Mouse (Mus musculus): ENCODE results near the gene Pygl. TPM values are rescaled to one million over a fixed set of nuclear protein-coding genes. Genes with fewer than 3 reads are reported as not detected.

Gene Pygl
- polyA plus RNA-seq, 1 experiment from 2014 or later = 27.6 TPM

- H3K4me2 ChIP-seq (ENCODE audit: low read depth, low read length) = no peak overlapping the region
- ATAC-seq = no peak
- H3K9me3 ChIP-seq (ENCODE audit: control insufficient read depth, low read length) = no peaks in the 10 kb centered on the region
- H3K4me1 ChIP-seq (ENCODE audit: control insufficient read depth, insufficient read depth, low read length) = no peaks in the 10 kb centered on the region
- no peak overlapping the region for H3K9ac ChIP-seq (ENCODE audit: low read depth, low read length)
- H3K4me3 ChIP-seq (ENCODE audit: low read length) = no peak overlapping the region
- WGBS = 80% methylated on average over 1 of the region's 1 CpGs
- H3K27ac ChIP-seq (ENCODE audit: low read length) = no peak overlapping the region
- no peaks in the 10 kb centered on the region for H3K36me3 ChIP-seq (ENCODE audit: control insufficient read depth, insufficient read depth, low read length)
- no peaks in the 10 kb centered on the region for H3K27me3 ChIP-seq (replicated peaks; ENCODE audit: control insufficient read depth, insufficient read depth, low read length)
Observed at GRCm38 (mm10) chr12:70169969-70170368, 61.3 kb downstream of the Pygl start.

DNA sequence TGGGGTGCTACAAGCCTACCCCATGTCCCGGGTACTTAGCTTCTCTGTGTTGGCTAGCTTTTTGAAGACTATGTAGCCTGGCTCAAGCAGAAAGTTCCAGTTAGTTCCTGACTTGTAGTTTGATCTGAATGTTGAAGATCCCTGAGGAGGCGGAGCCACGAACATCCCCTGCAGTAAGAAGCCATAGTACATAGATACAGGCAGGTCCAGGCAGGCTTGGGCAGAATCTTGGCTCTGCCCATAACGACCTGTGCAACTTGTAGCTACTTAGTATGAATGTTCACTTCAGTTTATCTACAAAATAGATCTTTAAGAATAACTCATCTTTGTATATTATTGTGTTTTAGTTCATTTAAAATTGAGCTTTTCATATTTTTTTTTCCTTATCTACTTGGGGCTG is 63.3 kb downstream of the Pygl start:
- Histone ChIP-seq H3K9ac (ENCODE audit: low read depth, low read length) (no peak overlapping the region), H3K27me3 (replicated peaks; ENCODE audit: control insufficient read depth, insufficient read depth, low read length) (no peaks in the 10 kb centered on the region), H3K4me2 (ENCODE audit: low read depth, low read length) (no peak overlapping the region), H3K36me3 (ENCODE audit: control insufficient read depth, insufficient read depth, low read length) (no peaks in the 10 kb centered on the region), H3K9me3 (ENCODE audit: control insufficient read depth, low read length) (no peaks in the 10 kb centered on the region), H3K27ac (ENCODE audit: low read length) (no peak overlapping the region), H3K4me3 (ENCODE audit: low read length) (no peak overlapping the region), H3K4me1 (ENCODE audit: control insufficient read depth, insufficient read depth, low read length) (no peaks in the 10 kb centered on the region)
- WGBS = 85% methylated on average over 4 of the region's 4 CpGs
- ATAC-seq = no peak

DNA sequence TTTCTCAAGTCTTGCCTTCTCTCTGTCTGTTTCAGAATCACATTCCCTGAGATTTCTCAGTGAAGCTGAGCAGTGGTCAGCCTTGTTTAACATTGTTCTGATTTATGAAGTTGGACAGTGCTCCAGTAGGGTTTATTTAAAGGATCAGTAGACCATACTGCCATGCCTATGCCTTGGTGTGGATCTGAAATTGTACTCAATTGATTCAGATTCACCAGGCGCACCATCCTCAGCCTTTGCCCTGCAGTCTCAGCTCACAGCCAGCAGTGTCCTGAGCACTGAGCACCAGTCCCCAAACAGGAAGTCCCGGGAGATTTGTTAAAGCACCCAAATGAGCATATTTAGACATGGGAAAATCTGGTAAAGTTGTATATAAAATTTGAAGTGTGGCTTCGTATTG is 66.5 kb downstream of the Pygl start:
- H3K4me3 ChIP-seq (ENCODE audit: low read length) = no peak overlapping the region
- ATAC-seq = no peak
- no peak overlapping the region for H3K9ac ChIP-seq (ENCODE audit: low read depth, low read length)
- WGBS = 62% methylated on average over 3 of the region's 3 CpGs
- no peaks in the 10 kb centered on the region for H3K9me3 ChIP-seq (ENCODE audit: control insufficient read depth, low read length)
- no peaks in the 10 kb centered on the region for H3K36me3 ChIP-seq (ENCODE audit: control insufficient read depth, insufficient read depth, low read length)
- H3K4me2 ChIP-seq (ENCODE audit: low read depth, low read length) = no peak overlapping the region
- H3K4me1 ChIP-seq (ENCODE audit: control insufficient read depth, insufficient read depth, low read length) = no peaks in the 10 kb centered on the region
- no peak overlapping the region for H3K27ac ChIP-seq (ENCODE audit: low read length)
- no peaks in the 10 kb centered on the region for H3K27me3 ChIP-seq (replicated peaks; ENCODE audit: control insufficient read depth, insufficient read depth, low read length)

DNA sequence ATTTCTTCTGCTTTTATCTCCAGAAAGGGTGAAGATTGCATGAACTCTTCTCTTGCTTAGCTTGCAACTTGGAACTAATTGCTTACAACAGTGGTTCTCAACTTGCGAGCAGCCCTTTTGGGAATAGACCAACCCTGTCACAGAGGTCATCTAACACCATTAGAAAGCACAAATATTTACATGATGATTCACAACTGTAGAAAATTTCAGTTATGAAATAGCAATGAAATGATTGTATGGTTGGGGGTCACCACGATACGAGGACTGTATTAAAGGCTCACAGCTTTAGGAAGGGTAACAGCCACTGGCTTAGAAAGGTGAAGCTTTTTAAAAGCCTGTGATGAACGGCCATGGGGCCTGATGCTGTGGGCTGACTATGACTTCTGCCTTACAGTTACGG is 70.2 kb downstream of the Pygl start:
- WGBS = 59% methylated on average over 5 of the region's 5 CpGs
- no peak for ATAC-seq
- Histone ChIP-seq H3K4me2 (ENCODE audit: low read depth, low read length) (no peak overlapping the region), H3K4me1 (ENCODE audit: control insufficient read depth, insufficient read depth, low read length) (no peaks in the 10 kb centered on the region), H3K9me3 (ENCODE audit: control insufficient read depth, low read length) (no peaks in the 10 kb centered on the region), H3K36me3 (ENCODE audit: control insufficient read depth, insufficient read depth, low read length) (no peaks in the 10 kb centered on the region), H3K4me3 (ENCODE audit: low read length) (no peak overlapping the region), H3K27ac (ENCODE audit: low read length) (no peak overlapping the region), H3K27me3 (replicated peaks; ENCODE audit: control insufficient read depth, insufficient read depth, low read length) (no peaks in the 10 kb centered on the region), H3K9ac (ENCODE audit: low read depth, low read length) (no peak overlapping the region)

- Histone ChIP-seq H3K9ac (ENCODE audit: low read depth, low read length) (no peak overlapping the region), H3K36me3 (ENCODE audit: control insufficient read depth, insufficient read depth, low read length) (no peaks in the 10 kb centered on the region), H3K4me3 (ENCODE audit: low read length) (no peak overlapping the region), H3K9me3 (ENCODE audit: control insufficient read depth, low read length) (no peaks in the 10 kb centered on the region), H3K27ac (ENCODE audit: low read length) (no peak overlapping the region), H3K4me1 (ENCODE audit: control insufficient read depth, insufficient read depth, low read length) (no peaks in the 10 kb centered on the region), H3K4me2 (ENCODE audit: low read depth, low read length) (no peak overlapping the region), H3K27me3 (replicated peaks; ENCODE audit: control insufficient read depth, insufficient read depth, low read length) (no peaks in the 10 kb centered on the region)
- WGBS = 66% methylated on average over 5 of the region's 5 CpGs
- ATAC-seq = no peak
Observed at GRCm38 (mm10) chr12:70157292-70158066, 73.8 kb downstream of the Pygl start.

- H3K9me3 ChIP-seq (ENCODE audit: control insufficient read depth, low read length) = no peaks in the 10 kb centered on the region
- no peak overlapping the region for H3K4me2 ChIP-seq (ENCODE audit: low read depth, low read length)
- H3K27me3 ChIP-seq (replicated peaks; ENCODE audit: control insufficient read depth, insufficient read depth, low read length) = no peaks in the 10 kb centered on the region
- no peak overlapping the region for H3K9ac ChIP-seq (ENCODE audit: low read depth, low read length)
- 69% methylated on average over 6 of the region's 6 CpGs for WGBS
- no peak overlapping the region for H3K27ac ChIP-seq (ENCODE audit: low read length)
- no peaks in the 10 kb centered on the region for H3K4me1 ChIP-seq (ENCODE audit: control insufficient read depth, insufficient read depth, low read length)
- H3K36me3 ChIP-seq (ENCODE audit: control insufficient read depth, insufficient read depth, low read length) = no peaks in the 10 kb centered on the region
- ATAC-seq = no peak
- no peak overlapping the region for H3K4me3 ChIP-seq (ENCODE audit: low read length)
Observed at GRCm38 (mm10) chr12:70156222-70156621, 75.1 kb downstream of the Pygl start.

DNA sequence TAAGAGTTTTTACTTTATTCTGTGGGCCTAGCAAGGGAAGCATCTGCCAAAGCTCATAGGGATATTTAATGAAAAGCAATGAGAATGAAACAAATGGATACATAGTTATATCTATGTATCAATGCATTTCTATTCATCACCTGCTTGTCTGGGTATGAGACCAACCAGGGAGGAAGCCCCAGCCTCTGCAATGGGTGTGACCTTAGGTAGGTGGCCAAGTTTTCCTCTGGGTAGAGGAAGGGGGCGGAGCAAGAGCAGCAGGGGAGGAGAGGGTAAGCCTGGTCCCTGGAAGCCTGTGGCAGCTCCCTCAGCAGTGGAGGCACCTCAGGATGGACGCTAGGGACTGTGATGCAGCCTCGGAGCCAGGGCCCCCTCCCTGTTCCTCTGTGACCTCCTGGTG is 77.4 kb downstream of the Pygl start, which contains the start of gene Abhd12b:
Gene Abhd12b, plus strand, starts transcription at position 301 of the 400 bp plus-strand sequence.
- WGBS = 65% methylated on average over 3 of the region's 3 CpGs
- H3K27ac ChIP-seq (ENCODE audit: low read length) = no peak within 1 kb of the TSS
- H3K9me3 ChIP-seq (ENCODE audit: control insufficient read depth, low read length) = no peaks in the 10 kb centered on the region
- no peak within 1 kb of the TSS for H3K4me3 ChIP-seq (ENCODE audit: low read length)
- H3K9ac ChIP-seq (ENCODE audit: low read depth, low read length) = no peak within 1 kb of the TSS
- no peaks in the 10 kb centered on the region for H3K4me1 ChIP-seq (ENCODE audit: control insufficient read depth, insufficient read depth, low read length)
- H3K4me2 ChIP-seq (ENCODE audit: low read depth, low read length) = no peak within 1 kb of the TSS
- no peak for ATAC-seq
- H3K36me3 ChIP-seq (ENCODE audit: control insufficient read depth, insufficient read depth, low read length) = no peaks in the 10 kb centered on the region
- no peaks in the 10 kb centered on the region for H3K27me3 ChIP-seq (replicated peaks; ENCODE audit: control insufficient read depth, insufficient read depth, low read length)

DNA sequence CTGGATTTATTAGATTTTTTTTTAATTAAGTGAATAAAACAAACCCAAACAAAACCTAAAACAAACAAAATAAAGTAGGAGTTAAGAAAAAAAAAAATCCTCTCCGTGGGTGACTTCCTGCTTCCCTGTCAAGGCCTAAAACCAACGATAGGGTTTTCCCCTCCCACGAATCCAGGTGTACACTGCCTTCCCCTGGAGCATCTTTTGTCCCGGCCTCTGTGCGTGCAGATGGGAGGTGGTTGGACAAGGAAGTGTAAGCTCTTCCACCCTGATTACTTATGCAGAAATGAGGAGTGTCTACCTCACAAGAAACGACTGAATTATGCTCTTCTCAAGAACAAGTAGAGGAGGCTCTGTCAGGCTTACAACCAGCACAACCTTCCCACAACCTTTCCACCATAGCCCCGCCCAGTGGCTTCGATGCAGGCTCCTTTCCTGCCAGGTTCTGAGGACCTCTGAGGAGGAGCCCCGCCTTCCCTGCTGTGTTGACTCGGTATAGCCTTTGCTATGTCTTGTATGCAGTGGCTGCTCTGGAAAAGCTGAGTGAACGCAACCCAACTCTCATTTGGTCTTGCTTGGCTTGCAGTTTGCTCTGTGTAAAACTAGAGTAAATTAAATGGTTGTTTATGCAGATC is 82.5 kb downstream of the Pygl start:
- 17% methylated on average over 11 of the region's 11 CpGs for WGBS
- Histone ChIP-seq H3K4me1 (ENCODE audit: control insufficient read depth, insufficient read depth, low read length) (0 out of 2 replicates have a peak, but pooled peaks cover 3% of the 10 kb centered on the region), H3K36me3 (ENCODE audit: control insufficient read depth, insufficient read depth, low read length) (no peaks in the 10 kb centered on the region), H3K9me3 (ENCODE audit: control insufficient read depth, low read length) (no peaks in the 10 kb centered on the region), H3K4me3 (ENCODE audit: low read length) (peak overlapping the region; percentile 7; the same call in 1 of the 2 replicates), H3K27ac (ENCODE audit: low read length) (0 out of 2 replicates have a peak overlapping the region, but pooled peaks have one; percentile 42), H3K9ac (ENCODE audit: low read depth, low read length) (no peak overlapping the region), H3K27me3 (replicated peaks; ENCODE audit: control insufficient read depth, insufficient read depth, low read length) (no peaks in the 10 kb centered on the region), H3K4me2 (ENCODE audit: low read depth, low read length) (peak overlapping the region; percentile 55)
- peak; percentile 45; the same call in 1 of the 2 replicates for ATAC-seq

DNA sequence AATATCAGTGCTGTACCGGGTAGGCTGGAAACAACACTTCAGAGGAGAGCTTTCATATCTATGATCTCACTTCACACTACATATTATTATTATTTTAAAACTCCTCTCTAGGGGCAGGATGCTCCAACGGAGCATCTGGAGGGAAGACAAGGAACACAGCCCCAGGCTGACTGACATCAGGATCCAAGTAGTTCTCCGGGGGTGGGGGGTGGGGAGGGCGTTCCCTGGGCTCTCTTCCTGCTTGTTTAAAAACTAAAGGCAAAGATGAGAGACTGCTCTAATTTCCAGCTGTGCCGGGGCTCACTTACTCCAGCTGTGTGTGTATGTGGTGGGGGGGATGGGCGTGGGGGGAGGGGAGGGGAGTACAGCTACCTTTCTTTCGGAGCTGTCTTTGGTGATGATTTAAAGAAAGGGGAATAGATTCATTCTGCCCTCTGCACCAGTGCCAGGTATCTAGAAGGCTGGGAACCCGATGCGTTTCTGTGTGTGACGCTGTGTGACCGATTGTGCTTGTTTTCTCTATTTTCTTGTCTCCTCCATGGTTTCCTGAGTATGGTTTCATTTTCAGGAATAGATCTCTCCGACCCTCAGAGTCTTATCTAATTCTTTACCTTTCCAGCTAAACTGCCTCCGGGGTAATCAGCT is 83.2 kb downstream of the Pygl start:
- Histone ChIP-seq H3K4me3 (ENCODE audit: low read length) (peak overlapping the region; percentile 40), H3K9ac (ENCODE audit: low read depth, low read length) (peak overlapping the region; percentile 60; the same call in 1 of the 2 replicates), H3K4me2 (ENCODE audit: low read depth, low read length) (peak overlapping the region; percentile 55), H3K4me1 (ENCODE audit: control insufficient read depth, insufficient read depth, low read length) (0 out of 2 replicates have a peak, but pooled peaks cover 3% of the 10 kb centered on the region), H3K9me3 (ENCODE audit: control insufficient read depth, low read length) (no peaks in the 10 kb centered on the region), H3K36me3 (ENCODE audit: control insufficient read depth, insufficient read depth, low read length) (no peaks in the 10 kb centered on the region), H3K27ac (ENCODE audit: low read length) (peak overlapping the region; percentile 49; the same call in 1 of the 2 replicates), H3K27me3 (replicated peaks; ENCODE audit: control insufficient read depth, insufficient read depth, low read length) (no peaks in the 10 kb centered on the region)
- WGBS = 8% methylated on average over 13 of the region's 13 CpGs
- peak; percentile 37; the same call in 1 of the 2 replicates for ATAC-seq

Measured in intestine, embryonic 16.5 days (tissue).